Mouse (Mus musculus) lung, embryonic 14.5 days (tissue): ENCODE data around the gene Acsl6. TPM values are rescaled to one million over a fixed set of nuclear protein-coding genes. Genes with fewer than 3 reads are reported as not detected.
A peak's percentile ranks its signal among the peaks of the same experiment; 100 is the strongest.
"Not testable (repeated sequence)": the region's sequence is repeated elsewhere in the genome, so short reads cannot be mapped to it uniquely, and the experiment has no call there.

Experiments
- ATAC-seq: fragments of 200-750 bp; cut with Nextera tagmentation; 2 replicates; pipeline ENCODE4 v1.8.0; 2017; ENCODE audit warnings: mild to moderate bottlenecking, moderate TSS enrichment, moderate library complexity; ENCODE audit not compliant: insufficient read depth
- DNase-seq: peaks from one replicate; pipeline ENCODE4 v3.0.0-alpha.2; 2015
- H3K27ac ChIP-seq: fragments of 300-500 bp; sonication (generic); 2 replicates; pipeline ENCODE4 v1.5.1; 2014; ENCODE audit warnings: low read depth, mild to moderate bottlenecking, moderate library complexity
- H3K27me3 ChIP-seq: fragments of 300-500 bp; sonication (generic); 2 replicates; pipeline ENCODE4 v1.6.1; 2014; ENCODE audit warnings: low read length, control low read depth; ENCODE audit not compliant: insufficient read depth
- H3K36me3 ChIP-seq: fragments of 300-500 bp; sonication (generic); 2 replicates; pipeline ENCODE4 v1.6.1; 2014; ENCODE audit warnings: control low read depth; ENCODE audit not compliant: insufficient read depth
- H3K4me1 ChIP-seq: fragments of 300-500 bp; sonication (generic); 2 replicates; pipeline ENCODE4 v1.6.1; 2014; ENCODE audit warnings: antibody characterized with exemption, control low read depth; ENCODE audit not compliant: insufficient read depth
- H3K4me2 ChIP-seq: fragments of 300-500 bp; sonication (generic); 2 replicates; pipeline ENCODE4 v1.6.1; 2014; ENCODE audit warnings: mild to moderate bottlenecking
- H3K4me3 ChIP-seq: fragments of 300-500 bp; sonication (generic); 2 replicates; pipeline ENCODE4 v1.5.1; 2014; ENCODE audit warnings: low read depth, low read length
- H3K9ac ChIP-seq: fragments of 300-500 bp; sonication (generic); 2 replicates; pipeline ENCODE4 v1.6.1; 2014
- H3K9me3 ChIP-seq: fragments of 300-500 bp; sonication (generic); 2 replicates; pipeline ENCODE4 v1.6.1; 2016; ENCODE audit warnings: low read depth, low read length, control low read depth
- CTCF ChIP-seq: IDR thresholded peaks from 2 replicates; pipeline ENCODE4 v1.5.1; 2016; ENCODE audit warnings: antibody characterized with exemption, low read depth
- WGBS: fragments of 180-500 bp; shearing (Covaris S2); extraction: QIAGEN DNeasy Blood & Tissue Kit; methylation state at CpG from one replicate; pipeline ENCODE4 v1.1.7; 2014; 5-methylcytosine and 5-hydroxymethylcytosine counted together
- polyA plus RNA-seq: library from polyadenylated mRNA; unstranded; fragments of >200 nt; fragmentation: Nextera tagmentation; extraction: Ambion mirVana; gene quantifications from 2 replicates; pipeline ENCODE4 v1.2.1, GENCODE M21; 2014

Acsl6 gene
- polyA plus RNA-seq, 1 experiment from 2014 or later, result 0.67 TPM

GRCm38 (mm10) chr11:54398058-54398457 is 94.5 kb downstream of the Acsl6 start:
- H3K4me1 ChIP-seq, result no peaks in the 10 kb centered on the region
- no peak overlapping the region for H3K9ac ChIP-seq
- no peak overlapping the region for H3K4me3 ChIP-seq
- no peaks in the 10 kb centered on the region for H3K9me3 ChIP-seq
- no peak overlapping the region for H3K4me2 ChIP-seq
- no peaks in the 10 kb centered on the region for H3K36me3 ChIP-seq
- no peaks in the 10 kb centered on the region for H3K27me3 ChIP-seq
- WGBS, result 38% methylated on average over 4 of the region's 4 CpGs
- no peak for TF ChIP-seq CTCF
- no peak overlapping the region for H3K27ac ChIP-seq
- DNase-seq (no peak), ATAC-seq (no peak)

- not testable (repeated sequence) for H3K27ac ChIP-seq, H3K9ac ChIP-seq, H3K27me3 ChIP-seq, H3K4me1 ChIP-seq, H3K4me2 ChIP-seq, ATAC-seq, DNase-seq, H3K9me3 ChIP-seq, H3K36me3 ChIP-seq, H3K4me3 ChIP-seq
- 87% methylated on average over 20 of the region's 20 CpGs for WGBS
Measured at GRCm38 (mm10) chr11:54400803-54401202, 97.2 kb downstream of the Acsl6 start.

GRCm38 (mm10) chr11:54404885-54405284 is 101.3 kb downstream of the Acsl6 start:
- no peak overlapping the region for H3K9ac ChIP-seq
- H3K4me3 ChIP-seq, result no peak overlapping the region
- H3K4me1 ChIP-seq, result no peaks in the 10 kb centered on the region
- no peaks in the 10 kb centered on the region for H3K27me3 ChIP-seq
- H3K4me2 ChIP-seq, result no peak overlapping the region
- WGBS, result 69% methylated on average over 4 of the region's 4 CpGs
- ATAC-seq (no peak), DNase-seq (no peak)
- TF ChIP-seq CTCF, result no peak
- no peaks in the 10 kb centered on the region for H3K36me3 ChIP-seq
- H3K27ac ChIP-seq, result no peak overlapping the region
- H3K9me3 ChIP-seq, result no peaks in the 10 kb centered on the region

- DNase-seq (no peak), ATAC-seq (no peak)
- H3K36me3 ChIP-seq, result no peaks in the 10 kb centered on the region
- no peak overlapping the region for H3K4me3 ChIP-seq
- no peak for TF ChIP-seq CTCF
- no peaks in the 10 kb centered on the region for H3K27me3 ChIP-seq
- no peak overlapping the region for H3K4me2 ChIP-seq
- H3K9ac ChIP-seq, result no peak overlapping the region
- H3K9me3 ChIP-seq, result no peaks in the 10 kb centered on the region
- no peak overlapping the region for H3K27ac ChIP-seq
- WGBS, result 69% methylated on average over 4 of the region's 4 CpGs
- H3K4me1 ChIP-seq, result no peaks in the 10 kb centered on the region
Measured at GRCm38 (mm10) chr11:54406930-54407546, 103.4 kb downstream of the Acsl6 start.

GRCm38 (mm10) chr11:54410612-54411011 is 107.0 kb downstream of the Acsl6 start:
- H3K4me2 ChIP-seq, result no peak overlapping the region
- peak; percentile 13 for DNase-seq
- peak; percentile 29 for TF ChIP-seq CTCF

GRCm38 (mm10) chr11:54413017-54413416 is 109.4 kb downstream of the Acsl6 start:
- Histone ChIP-seq H3K27me3 (no peaks in the 10 kb centered on the region), H3K4me1 (0 out of 2 replicates have a peak, but pooled peaks cover 4% of the 10 kb centered on the region), H3K36me3 (no peaks in the 10 kb centered on the region), H3K9me3 (no peaks in the 10 kb centered on the region), H3K4me2 (peak overlapping the region; percentile 43), H3K9ac (no peak overlapping the region), H3K27ac (no peak overlapping the region), H3K4me3 (no peak overlapping the region)
- peak; percentile 86 for ATAC-seq
- DNase-seq, result peak; percentile 75
- 7% methylated on average over 6 of the region's 6 CpGs for WGBS
- TF ChIP-seq CTCF, result no peak

More at GRCm38 (mm10) chr11:54410612-54411011, 107.0 kb downstream of the Acsl6 start:
- no peaks in the 10 kb centered on the region for H3K9me3 ChIP-seq
- 0 out of 2 replicates have a peak, but pooled peaks cover 4% of the 10 kb centered on the region for H3K4me1 ChIP-seq
- no peak overlapping the region for H3K27ac ChIP-seq
- H3K36me3 ChIP-seq, result no peaks in the 10 kb centered on the region
- no peak for ATAC-seq
- H3K4me3 ChIP-seq, result no peak overlapping the region
- H3K9ac ChIP-seq, result no peak overlapping the region
- no peaks in the 10 kb centered on the region for H3K27me3 ChIP-seq

Other genes with a start within 250 kb of the Acsl6 start
- gene Pdlim4, start 234.8 kb upstream of the Acsl6 start, polyA plus RNA-seq, result 12.1 and 12.6 TPM in 2 replicates
- 26.0 and 28.4 TPM in 2 replicates for gene P4ha2, start 203.7 kb upstream of the Acsl6 start, polyA plus RNA-seq
- 0.24 and 0.32 TPM in 2 replicates for gene Csf2, start 54.1 kb upstream of the Acsl6 start, polyA plus RNA-seq
- gene Il3, start 36.5 kb upstream of the Acsl6 start, polyA plus RNA-seq, result not detected in 2 replicates
- not detected in 2 replicates for gene Meikin, start 66.9 kb downstream of the Acsl6 start, polyA plus RNA-seq
- gene Fnip1, start 134.4 kb downstream of the Acsl6 start, polyA plus RNA-seq, result 11.1 and 12.4 TPM in 2 replicates
- 33.2 TPM in 2 replicates for gene Rapgef6, start 219.0 kb downstream of the Acsl6 start, polyA plus RNA-seq